Mouse (Mus musculus): Measurements from ENCODE around the gene Dolpp1. TPM values are rescaled to one million over a fixed set of nuclear protein-coding genes. Genes with fewer than 3 reads are reported as not detected.
"Not testable (repeated sequence)": the region's sequence is repeated elsewhere in the genome, so short reads cannot be mapped to it uniquely, and the experiment has no call there.

Gene Dolpp1
- total RNA-seq, 1 experiment, result 55.6 TPM

- Histone ChIP-seq H3K36me3 (ENCODE audit: control insufficient read depth, insufficient read depth, low read length, poor library complexity, severe bottlenecking) (peaks cover 3% of the 10 kb centered on the region; the same call in 1 of the 2 replicates), H3K4me3 (ENCODE audit: insufficient read depth in 1 of 2, low read depth in 1 of 2, low read length in 2 of 2, poor library complexity in 1 of 2, severe bottlenecking in 1 of 2) (peak overlapping the region; percentile 72 to 76), H3K27ac (ENCODE audit: insufficient read depth, low read depth, low read length, poor library complexity, severe bottlenecking) (no peak overlapping the region), H3K9me3 (ENCODE audit: control insufficient read depth, insufficient read depth, low read depth, low read length) (no peaks in the 10 kb centered on the region), H3K9ac (ENCODE audit: insufficient read depth, low read depth, low read length, poor library complexity, severe bottlenecking) (peak overlapping the region; percentile 39; the same call in 1 of the 2 replicates), H3K4me1 (ENCODE audit: control insufficient read depth in 2 of 2, insufficient read depth in 2 of 2, low read length in 2 of 2, poor library complexity in 1 of 2) (peaks cover 0 to 10% of the 10 kb centered on the region in 2 experiments; a peak in 3 of 4 replicates)
- in situ Hi-C loops (cut with MboI; ENCODE audit: low sequenced_read_pairs in 2 of 2, unreplicated experiment in 2 of 2), result no loop called here
- TF ChIP-seq CHD2 (IDR thresholded peaks at IDR 0.05; ENCODE audit: low read depth, low read length) (no peak), HCFC1 (IDR thresholded peaks at IDR 0.05; ENCODE audit: borderline replicate concordance, insufficient read depth, low read length) (no peak), ZC3H11A (IDR thresholded peaks at IDR 0.05; ENCODE audit: borderline replicate concordance, low read depth, low read length) (no peak), MAFK (IDR thresholded peaks at IDR 0.05; ENCODE audit: insufficient read depth, low read depth, low read length) (no peak), ZNF384 (IDR thresholded peaks at IDR 0.05; ENCODE audit: low read depth, low read length) (no peak)
- DNase-seq (ENCODE audit: low read depth, low spot score), result no peak
These were observed 22.6 kb downstream of the Dolpp1 start for GRCm38 (mm10) chr2:30414681-30415080.

- peak within 1 kb of the TSS; percentile 74 for H3K27ac ChIP-seq (ENCODE audit: insufficient read depth, low read depth, low read length, poor library complexity, severe bottlenecking)
- in situ Hi-C loops (cut with MboI; ENCODE audit: low sequenced_read_pairs in 2 of 2, unreplicated experiment in 2 of 2), result no loop called here
These were observed 23.3 kb downstream of the Dolpp1 start, which contains the start of gene Crat for GRCm38 (mm10) chr2:30415157-30415935. Gene Crat, minus strand, starts transcription at chr2:30415813.

GRCm38 (mm10) chr2:30415936-30416648 is 24.0 kb downstream of the Dolpp1 start, which contains the start of gene Ptpa:
Gene Ptpa, plus strand, starts transcription at chr2:30416039.
- Histone ChIP-seq H3K36me3 (ENCODE audit: control insufficient read depth, insufficient read depth, low read length, poor library complexity, severe bottlenecking) (peaks cover 3% of the 10 kb centered on the region; the same call in 1 of the 2 replicates), H3K27ac (ENCODE audit: insufficient read depth, low read depth, low read length, poor library complexity, severe bottlenecking) (peak within 1 kb of the TSS; percentile 74), H3K4me1 (ENCODE audit: control insufficient read depth in 2 of 2, insufficient read depth in 2 of 2, low read length in 2 of 2, poor library complexity in 1 of 2) (peaks cover 0 to 10% of the 10 kb centered on the region in 2 experiments; a peak in 3 of 4 replicates), H3K9me3 (ENCODE audit: control insufficient read depth, insufficient read depth, low read depth, low read length) (no peaks in the 10 kb centered on the region), H3K9ac (ENCODE audit: insufficient read depth, low read depth, low read length, poor library complexity, severe bottlenecking) (peak within 1 kb of the TSS; percentile 88), H3K4me3 (ENCODE audit: insufficient read depth in 1 of 2, low read depth in 1 of 2, low read length in 2 of 2, poor library complexity in 1 of 2, severe bottlenecking in 1 of 2) (peak within 1 kb of the TSS; percentile 72 to 76)
- in situ Hi-C loops (cut with MboI; ENCODE audit: low sequenced_read_pairs in 2 of 2, unreplicated experiment in 2 of 2), result no loop called here
- no peak for TF ChIP-seq ZNF384 (IDR thresholded peaks at IDR 0.05; ENCODE audit: low read depth, low read length)
- TF ChIP-seq ZC3H11A (IDR thresholded peaks at IDR 0.05; ENCODE audit: borderline replicate concordance, low read depth, low read length), result no peak
- peak; percentile 85 for TF ChIP-seq HCFC1 (IDR thresholded peaks at IDR 0.05; ENCODE audit: borderline replicate concordance, insufficient read depth, low read length)
- no peak for TF ChIP-seq MAFK (IDR thresholded peaks at IDR 0.05; ENCODE audit: insufficient read depth, low read depth, low read length)
- DNase-seq (ENCODE audit: low read depth, low spot score), result peak; percentile 77

More at GRCm38 (mm10) chr2:30415157-30415935, 23.3 kb downstream of the Dolpp1 start, which contains the start of gene Crat:
- Histone ChIP-seq H3K4me1 (ENCODE audit: control insufficient read depth in 2 of 2, insufficient read depth in 2 of 2, low read length in 2 of 2, poor library complexity in 1 of 2) (peaks cover 0 to 10% of the 10 kb centered on the region in 2 experiments; a peak in 3 of 4 replicates), H3K36me3 (ENCODE audit: control insufficient read depth, insufficient read depth, low read length, poor library complexity, severe bottlenecking) (peaks cover 3% of the 10 kb centered on the region; the same call in 1 of the 2 replicates), H3K9ac (ENCODE audit: insufficient read depth, low read depth, low read length, poor library complexity, severe bottlenecking) (peak within 1 kb of the TSS; percentile 88), H3K4me3 (ENCODE audit: insufficient read depth in 1 of 2, low read depth in 1 of 2, low read length in 2 of 2, poor library complexity in 1 of 2, severe bottlenecking in 1 of 2) (peak within 1 kb of the TSS; percentile 72 to 76), H3K9me3 (ENCODE audit: control insufficient read depth, insufficient read depth, low read depth, low read length) (no peaks in the 10 kb centered on the region)
- DNase-seq (ENCODE audit: low read depth, low spot score), result peak; percentile 68
- TF ChIP-seq MAFK (IDR thresholded peaks at IDR 0.05; ENCODE audit: insufficient read depth, low read depth, low read length) (no peak), ZNF384 (IDR thresholded peaks at IDR 0.05; ENCODE audit: low read depth, low read length) (no peak), ZC3H11A (IDR thresholded peaks at IDR 0.05; ENCODE audit: borderline replicate concordance, low read depth, low read length) (no peak), HCFC1 (IDR thresholded peaks at IDR 0.05; ENCODE audit: borderline replicate concordance, insufficient read depth, low read length) (no peak), CHD2 (IDR thresholded peaks at IDR 0.05; ENCODE audit: low read depth, low read length) (no peak)

DNA sequence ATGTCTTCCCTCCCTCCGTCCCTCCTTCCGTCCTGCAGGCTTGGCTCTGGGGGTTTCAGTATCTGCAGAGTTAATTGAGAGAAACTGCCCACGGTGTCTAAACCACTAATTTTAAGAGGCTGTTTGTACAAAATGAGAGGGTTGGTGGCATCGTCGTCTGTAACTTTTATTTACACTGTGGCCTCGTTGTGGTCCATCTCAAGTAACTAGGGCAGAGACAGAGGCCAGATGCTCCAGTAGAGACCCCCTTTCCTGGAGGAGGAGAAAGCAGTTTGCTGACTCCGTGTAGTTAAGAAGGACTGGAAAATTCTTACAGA is 24.6 kb downstream of the Dolpp1 start:
- in situ Hi-C loops (cut with MboI; ENCODE audit: low sequenced_read_pairs in 2 of 2, unreplicated experiment in 2 of 2), result no loop called here
- Histone ChIP-seq H3K4me3 (ENCODE audit: insufficient read depth in 1 of 2, low read depth in 1 of 2, low read length in 2 of 2, poor library complexity in 1 of 2, severe bottlenecking in 1 of 2) (peak overlapping the region; percentile 72 to 76), H3K4me1 (ENCODE audit: control insufficient read depth in 2 of 2, insufficient read depth in 2 of 2, low read length in 2 of 2, poor library complexity in 1 of 2) (peaks cover 0 to 10% of the 10 kb centered on the region in 2 experiments; a peak in 3 of 4 replicates), H3K27ac (ENCODE audit: insufficient read depth, low read depth, low read length, poor library complexity, severe bottlenecking) (peak overlapping the region; percentile 74), H3K9ac (ENCODE audit: insufficient read depth, low read depth, low read length, poor library complexity, severe bottlenecking) (peak overlapping the region; percentile 88), H3K36me3 (ENCODE audit: control insufficient read depth, insufficient read depth, low read length, poor library complexity, severe bottlenecking) (peaks cover 3% of the 10 kb centered on the region; the same call in 1 of the 2 replicates), H3K9me3 (ENCODE audit: control insufficient read depth, insufficient read depth, low read depth, low read length) (no peaks in the 10 kb centered on the region)
- TF ChIP-seq ZNF384 (IDR thresholded peaks at IDR 0.05; ENCODE audit: low read depth, low read length) (no peak), MAFK (IDR thresholded peaks at IDR 0.05; ENCODE audit: insufficient read depth, low read depth, low read length) (no peak), HCFC1 (IDR thresholded peaks at IDR 0.05; ENCODE audit: borderline replicate concordance, insufficient read depth, low read length) (no peak), ZC3H11A (IDR thresholded peaks at IDR 0.05; ENCODE audit: borderline replicate concordance, low read depth, low read length) (no peak), CHD2 (IDR thresholded peaks at IDR 0.05; ENCODE audit: low read depth, low read length) (no peak)
- DNase-seq (ENCODE audit: low read depth, low spot score), result no peak

DNA sequence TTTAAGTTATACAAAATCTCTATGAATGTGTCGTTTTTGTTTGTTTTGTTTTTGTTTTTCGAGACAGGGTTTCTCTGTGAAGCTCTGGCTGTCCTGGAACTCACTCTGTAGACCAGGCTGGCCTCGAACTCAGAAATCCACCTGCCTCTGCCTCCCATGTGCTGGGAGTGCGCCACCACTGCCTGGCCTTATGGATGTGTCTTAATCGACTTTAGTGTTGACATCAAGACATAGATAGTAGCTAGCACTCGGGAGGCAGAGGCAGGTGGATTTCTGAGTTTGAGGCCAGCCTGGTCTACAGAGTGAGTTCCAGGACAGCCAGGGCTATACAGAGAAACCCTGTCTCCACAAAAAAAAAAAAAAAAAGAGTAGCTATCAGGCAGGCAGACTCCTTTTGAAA is 25.1 kb downstream of the Dolpp1 start:
- H3K4me1 ChIP-seq (ENCODE audit: control insufficient read depth in 2 of 2, insufficient read depth in 2 of 2, low read length in 2 of 2, poor library complexity in 1 of 2); H3K9ac ChIP-seq (ENCODE audit: insufficient read depth, low read depth, low read length, poor library complexity, severe bottlenecking); H3K27ac ChIP-seq (ENCODE audit: insufficient read depth, low read depth, low read length, poor library complexity, severe bottlenecking); DNase-seq (ENCODE audit: low read depth, low spot score); in situ Hi-C loops (cut with MboI; ENCODE audit: low sequenced_read_pairs in 2 of 2, unreplicated experiment in 2 of 2); H3K9me3 ChIP-seq (ENCODE audit: control insufficient read depth, insufficient read depth, low read depth, low read length); H3K36me3 ChIP-seq (ENCODE audit: control insufficient read depth, insufficient read depth, low read length, poor library complexity, severe bottlenecking): not testable (repeated sequence)
- peak overlapping the region in 1 of 2 experiments; percentile 72; a peak in 2 of 4 replicates for H3K4me3 ChIP-seq (ENCODE audit: insufficient read depth in 1 of 2, low read depth in 1 of 2, low read length in 2 of 2, poor library complexity in 1 of 2, severe bottlenecking in 1 of 2)
